Mouse (Mus musculus) heart, adult 2 months (tissue): ENCODE measurements at regions not wholly inside any gene's neighbourhood (a gene's known extent, or its start where the extent isn't known, plus 50 kb on each side); places are given as distances from the start of the nearest gene placed in this dataset.

Source experiments
- CTCF ChIP-seq: fragments of 200-600 bp; IDR thresholded peaks from 2 replicates; pipeline ENCODE4 v1.8.1; 2022; ENCODE audit warnings: antibody characterized with exemption, mild to moderate bottlenecking, moderate library complexity
- EP300 ChIP-seq: fragments of 200-500 bp; IDR thresholded peaks from 2 replicates; pipeline ENCODE4 v1.6.1; 2011; ENCODE audit warnings: low read depth, low read length, control low read depth; ENCODE audit not compliant: insufficient read depth
- POLR2A ChIP-seq: fragments of 200-500 bp; IDR thresholded peaks from 2 replicates; pipeline ENCODE4 v1.6.1; 2011; ENCODE audit warnings: mild to moderate bottlenecking, low read depth, low read length, control low read depth; ENCODE audit not compliant: insufficient read depth

GRCm38 (mm10) chr12:107041927-107042652 lies 446.3 kb upstream of the 3110018I06Rik start:
- TF ChIP-seq CTCF = no peak
- no peak for TF ChIP-seq POLR2A
- TF ChIP-seq EP300 = no peak
